Mouse (Mus musculus) bone marrow, adult 2 months (tissue): ENCODE results near the gene Armc7. TPM values are rescaled to one million over a fixed set of nuclear protein-coding genes. Genes with fewer than 3 reads are reported as not detected.

Experiments
- H3K27ac ChIP-seq: fragments of 200-500 bp; 2 replicates; pipeline ENCODE4 v1.5.1; 2012; ENCODE audit warnings: low read depth, mild to moderate bottlenecking, control low read depth, inconsistent platforms, low read length; ENCODE audit not compliant: control insufficient read depth, poor library complexity, insufficient read depth
- H3K4me1 ChIP-seq: fragments of 200-500 bp; 2 replicates; pipeline ENCODE4 v1.6.1; 2011; ENCODE audit warnings: low read length; ENCODE audit not compliant: control insufficient read depth, insufficient read depth
- H3K4me3 ChIP-seq: fragments of 200-500 bp; replicated peaks from 2 replicates; pipeline ENCODE3; 2011; ENCODE audit warnings: mild to moderate bottlenecking, low read depth, low read length, control low read depth; ENCODE audit not compliant: control insufficient read depth
- CTCF ChIP-seq: fragments of 200-500 bp; IDR thresholded peaks from 2 replicates; pipeline ENCODE4 v1.5.1; 2011; ENCODE audit warnings: low read length, control low read depth; ENCODE audit not compliant: control insufficient read depth, insufficient read depth
- POLR2A ChIP-seq: fragments of 200-500 bp; IDR thresholded peaks from 2 replicates; pipeline ENCODE4 v1.6.1; 2011; ENCODE audit warnings: low read depth, mild to moderate bottlenecking, control low read depth, low read length, borderline replicate concordance; ENCODE audit not compliant: control insufficient read depth
- WGBS: fragments of 180-500 bp; shearing (Covaris S2); methylation state at CpG from one replicate; pipeline ENCODE4 v1.1.7; 2018; 5-methylcytosine and 5-hydroxymethylcytosine counted together
- polyA plus RNA-seq: library from polyadenylated mRNA; stranded (reverse); fragments of >200 nt; gene quantifications from 2 replicates; pipeline ENCODE4 v1.2.4, GENCODE M21; 2011; ENCODE audit warnings: low replicate concordance; ENCODE audit not compliant: missing spikeins, insufficient read depth, insufficient read length

Armc7 gene
- polyA plus RNA-seq, 1 experiment: 18.7 TPM

GRCm38 (mm10) chr11:115512004-115512403 lies 36.5 kb downstream of the Armc7 start:
- Histone ChIP-seq H3K4me1 (peaks cover 18% of the 10 kb centered on the region), H3K27ac (peak overlapping the region; percentile 34), H3K4me3 (peak overlapping the region; percentile 43)
- WGBS: 78% methylated on average over 3 of the region's 3 CpGs
- TF ChIP-seq CTCF: no peak
- TF ChIP-seq POLR2A: no peak

- peaks cover 18% of the 10 kb centered on the region for H3K4me1 ChIP-seq
- TF ChIP-seq CTCF: no peak
- no peak for TF ChIP-seq POLR2A
- H3K4me3 ChIP-seq: peak overlapping the region; percentile 96
- WGBS: 20% methylated on average over 8 of the region's 8 CpGs
- H3K27ac ChIP-seq: peak overlapping the region; percentile 90
Measured at GRCm38 (mm10) chr11:115512407-115513183, 37.1 kb downstream of the Armc7 start.

GRCm38 (mm10) chr11:115513271-115514237 lies 38.1 kb downstream of the Armc7 start:
- Histone ChIP-seq H3K27ac (peak overlapping the region; percentile 90), H3K4me3 (peak overlapping the region; percentile 96), H3K4me1 (peaks cover 17% of the 10 kb centered on the region)
- under 1% methylated on average over 57 of the region's 57 CpGs for WGBS
- TF ChIP-seq POLR2A (peak; percentile 9; the same call in 1 of the 2 replicates), CTCF (no peak)

DNA sequence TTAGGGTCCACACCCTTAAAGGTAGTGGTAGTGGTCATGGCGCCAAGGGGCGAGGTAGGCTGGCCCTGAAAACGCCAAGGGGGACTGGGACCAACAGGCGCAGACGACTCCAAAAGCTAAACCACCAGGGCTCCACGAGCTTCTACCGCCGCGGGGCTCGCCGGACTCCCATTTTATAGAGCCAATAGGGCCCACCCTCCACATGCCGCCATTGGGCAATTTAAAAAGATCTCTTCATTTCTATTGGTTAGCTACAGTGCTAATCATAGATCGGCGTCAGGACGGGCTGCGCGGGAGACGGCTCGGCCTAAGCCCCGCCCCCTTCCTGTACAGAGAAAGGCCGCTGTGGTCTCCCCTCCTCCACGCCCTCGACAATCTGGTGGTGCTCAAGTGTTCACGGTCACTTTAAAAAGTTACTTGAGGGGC lies 38.8 kb downstream of the Armc7 start, which contains the start of gene Jpt1:
Gene Jpt1 (minus strand): TSS at position 150 of the 426 bp plus-strand sequence.
- Histone ChIP-seq H3K27ac (peak within 1 kb of the TSS; percentile 90), H3K4me1 (peaks cover 13% of the 10 kb centered on the region), H3K4me3 (peak within 1 kb of the TSS; percentile 96)
- WGBS: under 1% methylated on average over 24 of the region's 24 CpGs
- peak; percentile 100 for TF ChIP-seq POLR2A
- no peak for TF ChIP-seq CTCF

GRCm38 (mm10) chr11:115515021-115515420 lies 39.6 kb downstream of the Armc7 start:
- TF ChIP-seq CTCF: no peak
- no peak for TF ChIP-seq POLR2A
- Histone ChIP-seq H3K27ac (no peak overlapping the region), H3K4me1 (peaks cover 12% of the 10 kb centered on the region), H3K4me3 (no peak overlapping the region)
- WGBS: 73% methylated on average over 6 of the region's 6 CpGs

- TF ChIP-seq POLR2A: no peak
- TF ChIP-seq CTCF: no peak
- no peak overlapping the region for H3K4me3 ChIP-seq
- H3K27ac ChIP-seq: no peak overlapping the region
- peaks cover 4% of the 10 kb centered on the region for H3K4me1 ChIP-seq
- WGBS: 79% methylated on average over 5 of the region's 5 CpGs
Measured at GRCm38 (mm10) chr11:115516942-115517341, 41.5 kb downstream of the Armc7 start.

- TF ChIP-seq CTCF: no peak
- no peak for TF ChIP-seq POLR2A
- no peak overlapping the region for H3K27ac ChIP-seq
- no peak overlapping the region for H3K4me3 ChIP-seq
- peaks cover 2% of the 10 kb centered on the region; the same call in 1 of the 2 replicates for H3K4me1 ChIP-seq
- WGBS: 87% methylated on average over 9 of the region's 9 CpGs
Measured at GRCm38 (mm10) chr11:115518693-115519092, 43.2 kb downstream of the Armc7 start.

GRCm38 (mm10) chr11:115519581-115519980 lies 44.1 kb downstream of the Armc7 start:
- no peak overlapping the region for H3K27ac ChIP-seq
- H3K4me3 ChIP-seq: no peak overlapping the region
- peaks cover 2% of the 10 kb centered on the region; the same call in 1 of the 2 replicates for H3K4me1 ChIP-seq
- TF ChIP-seq CTCF (no peak), POLR2A (no peak)
- WGBS: 47% methylated on average over 3 of the region's 3 CpGs
